Mouse (Mus musculus): ENCODE measurements around the gene Gm3239.
"Not testable (repeated sequence)": the region's sequence is repeated elsewhere in the genome, so short reads cannot be mapped to it uniquely, and the experiment has no call there.

Gm3239 gene

DNA sequence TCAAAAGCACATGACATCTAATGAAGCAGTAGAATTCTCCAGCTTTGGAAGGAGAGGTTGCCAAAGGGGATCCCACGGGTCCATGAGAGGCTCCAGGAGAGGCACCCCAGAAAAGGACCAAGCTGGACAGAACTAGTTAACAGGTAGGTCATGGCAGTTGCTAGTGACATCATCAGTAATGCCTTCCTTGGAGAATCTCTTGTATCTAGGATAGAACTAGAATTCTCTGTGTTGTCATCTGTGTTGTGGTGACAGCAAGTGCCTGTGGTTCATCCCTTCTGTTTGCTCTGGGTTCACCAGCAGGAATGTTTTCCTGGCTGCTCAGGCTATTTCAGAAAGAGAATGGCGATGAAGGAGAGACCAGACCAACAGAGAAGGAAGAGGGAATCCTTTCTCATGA, at the start of gene Gm3239:
Gene Gm3239, plus strand, starts transcription at position 301 of the 400 bp plus-strand sequence.
- DNase-seq: not testable (repeated sequence)

DNA sequence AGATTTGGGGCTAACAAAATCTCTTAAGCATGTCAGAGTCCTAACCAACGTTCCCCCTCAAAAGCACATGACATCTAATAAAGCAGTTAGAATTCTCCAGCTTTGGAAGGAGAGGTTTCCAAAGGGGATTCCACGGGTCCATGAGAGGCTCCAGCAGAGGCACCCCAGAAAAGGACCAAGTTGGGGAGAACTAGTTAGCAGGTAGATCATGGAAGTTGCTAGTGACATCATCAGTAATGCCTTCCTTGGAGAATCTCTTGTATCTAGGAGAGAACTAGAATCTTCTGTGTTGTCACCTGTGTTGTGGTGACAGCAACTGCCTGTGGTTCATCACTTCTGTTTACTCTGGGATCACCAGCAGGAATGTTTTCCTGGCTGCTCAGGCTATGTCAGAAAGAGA, 31.9 kb upstream of the Gm3239 start, which contains the start of gene Gm8159:
Gene Gm8159, plus strand, starts transcription at position 301 of the 400 bp plus-strand sequence.
- DNase-seq: not testable (repeated sequence)

DNA sequence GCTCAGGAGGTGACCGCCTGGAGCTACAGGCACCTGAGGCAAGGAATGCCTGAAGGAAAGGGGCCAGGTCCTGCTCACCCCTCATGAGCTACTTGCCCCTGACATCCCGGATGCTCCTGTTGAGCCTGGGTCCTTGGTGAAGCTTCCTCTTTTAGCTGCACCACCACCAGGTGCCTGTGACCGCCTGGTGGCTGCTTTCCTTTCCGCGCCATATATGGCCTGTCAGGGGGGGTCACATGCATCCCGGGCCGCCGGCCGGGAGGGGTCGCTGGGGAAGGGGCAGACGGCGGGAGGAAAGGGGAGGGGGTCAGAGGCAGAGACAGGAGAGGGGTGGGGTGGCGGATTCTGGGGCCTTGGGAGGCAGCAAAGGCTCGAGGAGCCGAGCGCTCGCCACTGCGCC, 14.7 kb upstream of the Gm3239 start:
- peak; percentile 0 for DNase-seq

DNA sequence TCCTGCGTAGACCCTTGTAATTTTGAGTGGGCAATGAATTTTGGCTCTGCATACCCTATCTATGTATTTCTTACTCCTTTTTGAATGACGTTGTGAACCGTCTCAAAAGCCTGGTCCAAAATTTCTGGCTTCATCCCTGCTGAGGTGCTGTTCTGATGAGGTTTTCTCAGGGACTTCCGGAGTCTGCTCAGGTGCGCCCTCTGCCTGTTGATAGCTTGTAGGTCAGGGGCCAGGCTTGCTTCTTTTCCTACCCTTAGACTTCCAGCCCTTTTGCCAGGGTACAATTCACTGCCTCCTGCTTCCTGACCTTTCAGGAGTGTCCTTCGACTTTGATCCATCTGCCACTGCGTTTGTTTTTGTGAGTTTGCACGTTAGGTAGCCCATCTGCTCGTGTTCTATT, 13.7 kb upstream of the Gm3239 start:
- peak; percentile 4 for DNase-seq

DNA sequence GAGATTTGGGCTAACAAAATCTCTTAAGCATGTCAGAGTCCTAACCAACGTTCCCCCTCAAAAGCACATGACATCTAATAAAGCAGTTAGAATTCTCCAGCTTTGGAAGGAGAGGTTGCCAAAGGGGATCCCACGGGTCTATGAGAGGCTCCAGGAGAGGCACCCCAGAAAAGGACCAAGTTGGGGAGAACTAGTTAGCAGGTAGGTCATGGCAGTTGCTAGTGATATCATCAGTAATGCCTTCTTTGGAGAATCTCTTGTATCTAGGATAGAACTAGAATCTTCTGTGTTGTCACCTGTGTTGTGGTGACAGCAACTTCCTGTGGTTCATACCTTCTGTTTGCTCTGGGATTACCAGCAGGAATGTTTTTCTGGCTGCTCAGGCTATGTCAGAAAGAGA, 44.9 kb downstream of the Gm3239 start, which contains the start of gene Gm7876:
Gene Gm7876, plus strand, starts transcription at position 301 of the 400 bp plus-strand sequence.
- not testable (repeated sequence) for DNase-seq
